Mouse (Mus musculus) stomach, embryonic 15.5 days (tissue): Measurements from ENCODE around the gene Disp2. TPM values are rescaled to one million over a fixed set of nuclear protein-coding genes. Genes with fewer than 3 reads are reported as not detected.
A peak's percentile ranks its signal among the peaks of the same experiment; 100 is the strongest.

Source experiments
- ATAC-seq: fragments of 200-750 bp; cut with Nextera tagmentation; 2 replicates; pipeline ENCODE4 v1.8.0; 2017; ENCODE audit warnings: low read depth, moderate number of reproducible peaks, moderate TSS enrichment; ENCODE audit not compliant: insufficient read depth, low FRiP score
- H3K27ac ChIP-seq: fragments of 300-500 bp; sonication (generic); 2 replicates; pipeline ENCODE4 v1.5.1; 2015; ENCODE audit warnings: mild to moderate bottlenecking, inconsistent platforms
- H3K27me3 ChIP-seq: fragments of 300-500 bp; sonication (generic); replicated peaks from 2 replicates; pipeline ENCODE4 v1.6.1; 2015; ENCODE audit warnings: inconsistent platforms
- H3K36me3 ChIP-seq: fragments of 300-500 bp; sonication (generic); 2 replicates; pipeline ENCODE4 v1.6.1; 2015; ENCODE audit warnings: inconsistent platforms
- H3K4me1 ChIP-seq: fragments of 300-500 bp; sonication (generic); 2 replicates; pipeline ENCODE4 v1.6.1; 2015; ENCODE audit warnings: inconsistent platforms
- H3K4me2 ChIP-seq: fragments of 300-500 bp; sonication (generic); 2 replicates; pipeline ENCODE4 v1.6.1; 2015; ENCODE audit warnings: mild to moderate bottlenecking, inconsistent platforms
- H3K4me3 ChIP-seq: fragments of 300-500 bp; sonication (generic); replicated peaks from 2 replicates; pipeline ENCODE4 v1.5.1; 2015; ENCODE audit warnings: inconsistent platforms
- H3K9ac ChIP-seq: fragments of 300-500 bp; sonication (generic); 2 replicates; pipeline ENCODE4 v1.6.1; 2015; ENCODE audit warnings: inconsistent platforms
- H3K9me3 ChIP-seq: fragments of 300-500 bp; sonication (generic); 2 replicates; pipeline ENCODE4 v1.6.1; 2016; ENCODE audit warnings: inconsistent platforms
- WGBS: fragments of 180-500 bp; shearing (Covaris S2); methylation state at CpG from one replicate; pipeline ENCODE4 v1.1.7; 2015; 5-methylcytosine and 5-hydroxymethylcytosine counted together
- polyA plus RNA-seq: library from polyadenylated mRNA; unstranded; fragments of >200 nt; fragmentation: Nextera tagmentation; extraction: Ambion mirVana; gene quantifications from 2 replicates; pipeline ENCODE4 v1.2.1, GENCODE M21; 2015

The Disp2 gene
- polyA plus RNA-seq, 1 experiment from 2014 or later: 2.8 TPM

- H3K9me3 ChIP-seq: no peaks in the 10 kb centered on the region
- no peak overlapping the region for H3K4me2 ChIP-seq
- no peak for ATAC-seq
- no peaks in the 10 kb centered on the region for H3K27me3 ChIP-seq
- no peak overlapping the region for H3K9ac ChIP-seq
- H3K4me3 ChIP-seq: no peak overlapping the region
- WGBS: 35% methylated on average over 1 of the region's 1 CpGs
- peaks cover 24% of the 10 kb centered on the region for H3K4me1 ChIP-seq
- no peaks in the 10 kb centered on the region for H3K36me3 ChIP-seq
- H3K27ac ChIP-seq: no peak overlapping the region
Observed at GRCm38 (mm10) chr2:118775396-118775795, 4.1 kb upstream of the Disp2 start.

DNA sequence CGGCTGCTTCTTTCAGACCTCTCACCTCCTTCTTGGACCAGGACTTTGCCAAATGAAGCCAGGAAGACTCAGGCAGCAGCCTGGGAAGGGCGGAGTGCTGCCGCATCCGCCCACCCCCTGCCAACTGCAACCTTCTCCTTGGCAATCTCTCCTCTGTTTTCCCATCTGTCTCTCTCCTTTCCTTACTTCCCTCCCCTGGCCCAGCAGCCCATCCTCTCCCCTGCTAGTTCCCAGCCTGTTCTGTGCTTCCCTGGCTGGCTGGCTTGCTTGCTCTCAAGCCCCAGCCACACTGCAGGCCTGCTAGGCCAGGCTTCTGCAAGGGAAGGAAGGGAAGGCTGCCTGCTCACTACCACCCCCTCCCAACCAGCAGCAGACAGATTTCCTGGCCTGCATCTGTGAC lies 3.7 kb upstream of the Disp2 start:
- no peak overlapping the region for H3K4me2 ChIP-seq
- H3K27ac ChIP-seq: no peak overlapping the region
- H3K36me3 ChIP-seq: no peaks in the 10 kb centered on the region
- H3K4me1 ChIP-seq: peaks cover 24% of the 10 kb centered on the region
- H3K9ac ChIP-seq: no peak overlapping the region
- H3K4me3 ChIP-seq: no peak overlapping the region
- no peaks in the 10 kb centered on the region for H3K9me3 ChIP-seq
- WGBS: 45% methylated on average over 3 of the region's 4 CpGs
- no peak for ATAC-seq
- no peaks in the 10 kb centered on the region for H3K27me3 ChIP-seq

DNA sequence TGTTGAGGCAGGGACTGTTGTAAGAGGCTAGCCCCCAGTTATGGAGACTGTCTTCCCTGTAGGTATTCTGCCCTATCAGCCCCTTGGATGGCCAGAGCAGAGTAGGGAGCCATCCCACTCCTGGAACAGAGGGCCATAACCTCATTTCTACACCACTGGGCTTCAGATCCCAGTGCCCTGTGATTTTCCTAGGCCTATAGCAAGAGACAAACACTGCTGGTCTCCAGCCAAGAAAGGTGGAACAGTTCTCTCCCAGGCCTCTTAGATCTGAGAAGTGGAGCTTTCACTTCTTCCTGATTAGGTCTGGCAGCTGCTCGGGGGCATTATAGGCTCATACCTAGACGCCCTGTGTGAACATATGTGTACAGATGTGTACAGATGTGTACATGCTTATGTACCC lies 3.2 kb upstream of the Disp2 start:
- no peak for ATAC-seq
- 71% methylated on average over 2 of the region's 2 CpGs for WGBS
- H3K9me3 ChIP-seq: no peaks in the 10 kb centered on the region
- no peak overlapping the region for H3K4me3 ChIP-seq
- no peak overlapping the region for H3K9ac ChIP-seq
- H3K27ac ChIP-seq: no peak overlapping the region
- no peak overlapping the region for H3K4me2 ChIP-seq
- no peaks in the 10 kb centered on the region for H3K27me3 ChIP-seq
- no peaks in the 10 kb centered on the region for H3K36me3 ChIP-seq
- peaks cover 24% of the 10 kb centered on the region for H3K4me1 ChIP-seq

DNA sequence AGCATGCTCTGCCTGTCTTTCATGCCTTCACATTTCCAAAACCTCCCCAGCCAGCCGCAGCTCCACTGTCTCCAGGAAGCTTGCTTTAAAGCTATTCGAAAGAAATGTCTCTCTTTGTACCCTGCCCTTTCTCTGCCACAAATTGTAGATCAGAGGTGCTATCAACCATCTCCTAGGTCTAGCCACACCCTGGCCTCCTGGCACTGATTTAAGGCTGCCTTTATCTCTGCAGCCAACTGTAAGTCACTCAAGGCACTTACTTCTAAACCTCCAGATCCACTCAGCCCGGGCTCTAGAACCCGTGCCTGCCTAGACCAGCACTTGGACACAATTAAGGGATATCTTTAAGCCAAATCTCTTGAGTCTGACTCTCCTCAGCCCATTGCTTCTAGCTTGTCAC lies 1.1 kb upstream of the Disp2 start:
- ATAC-seq: no peak
- no peaks in the 10 kb centered on the region for H3K27me3 ChIP-seq
- peaks cover 24% of the 10 kb centered on the region for H3K4me1 ChIP-seq
- H3K9ac ChIP-seq: no peak overlapping the region
- H3K4me3 ChIP-seq: no peak overlapping the region
- WGBS: 74% methylated on average over 4 of the region's 4 CpGs
- H3K27ac ChIP-seq: no peak overlapping the region
- H3K9me3 ChIP-seq: no peaks in the 10 kb centered on the region
- no peaks in the 10 kb centered on the region for H3K36me3 ChIP-seq
- H3K4me2 ChIP-seq: no peak overlapping the region

DNA sequence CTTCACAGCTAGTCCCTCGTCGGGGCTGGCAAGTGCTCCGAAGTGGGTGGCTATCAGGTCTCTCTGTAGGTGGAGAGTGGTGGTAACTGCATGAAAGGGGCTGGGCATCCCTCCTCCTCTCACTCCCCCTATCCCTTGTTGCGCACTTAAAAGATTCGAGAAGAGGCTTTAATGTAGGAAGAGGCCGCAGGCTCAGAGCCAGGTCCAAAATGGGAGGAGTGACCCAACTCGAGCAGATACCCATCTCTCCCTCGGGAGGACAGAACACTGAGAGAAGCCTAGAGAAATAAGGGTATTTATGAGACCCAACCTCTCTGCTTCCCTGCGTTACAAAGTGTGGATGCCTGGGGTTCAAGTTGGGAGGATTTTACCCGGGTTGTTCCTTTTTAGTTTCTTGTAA lies 454 bp upstream of the Disp2 start:
- Histone ChIP-seq H3K27me3 (no peaks in the 10 kb centered on the region), H3K4me1 (peaks cover 24% of the 10 kb centered on the region), H3K9ac (no peak overlapping the region), H3K27ac (no peak overlapping the region), H3K36me3 (no peaks in the 10 kb centered on the region), H3K4me2 (peak overlapping the region; percentile 72), H3K4me3 (peak overlapping the region; percentile 35), H3K9me3 (no peaks in the 10 kb centered on the region)
- WGBS: 10% methylated on average over 10 of the region's 10 CpGs
- ATAC-seq: no peak

- H3K4me1 ChIP-seq: peaks cover 11% of the 10 kb centered on the region
- no peak for ATAC-seq
- 69% methylated on average over 1 of the region's 1 CpGs for WGBS
Observed at GRCm38 (mm10) chr2:118781115-118781514, 1.6 kb downstream of the Disp2 start.

DNA sequence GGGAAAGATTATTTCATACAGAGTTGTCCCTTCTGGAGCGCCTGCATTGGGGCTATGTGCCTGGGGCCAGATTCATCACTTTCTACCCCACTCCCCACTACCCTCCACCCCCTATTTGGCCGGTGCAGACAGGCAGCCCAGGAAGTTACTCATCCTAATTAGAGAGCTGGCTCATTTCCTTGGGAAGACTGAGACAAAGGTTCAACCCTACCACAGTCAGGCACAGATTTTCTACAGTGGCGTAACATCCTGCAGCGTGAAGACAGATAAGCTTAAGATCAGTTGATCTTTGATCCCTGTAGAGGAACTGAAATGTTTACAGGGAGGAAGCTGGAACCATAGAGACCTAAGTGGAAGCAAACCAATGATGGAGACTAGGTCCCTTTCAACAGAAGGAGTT lies 2.8 kb downstream of the Disp2 start:
- Histone ChIP-seq H3K4me2 (no peak overlapping the region), H3K4me1 (peaks cover 11% of the 10 kb centered on the region), H3K9ac (no peak overlapping the region), H3K27me3 (no peaks in the 10 kb centered on the region), H3K9me3 (no peaks in the 10 kb centered on the region), H3K27ac (no peak overlapping the region), H3K4me3 (no peak overlapping the region), H3K36me3 (no peaks in the 10 kb centered on the region)
- no peak for ATAC-seq
- 61% methylated on average over 4 of the region's 4 CpGs for WGBS

More at GRCm38 (mm10) chr2:118781115-118781514, 1.6 kb downstream of the Disp2 start:
- no peaks in the 10 kb centered on the region for H3K27me3 ChIP-seq
- H3K4me3 ChIP-seq: no peak overlapping the region
- no peak overlapping the region for H3K27ac ChIP-seq
- H3K9ac ChIP-seq: no peak overlapping the region
- no peaks in the 10 kb centered on the region for H3K36me3 ChIP-seq
- no peak overlapping the region for H3K4me2 ChIP-seq
- no peaks in the 10 kb centered on the region for H3K9me3 ChIP-seq

- Histone ChIP-seq H3K9me3 (no peaks in the 10 kb centered on the region), H3K4me1 (peaks cover 11% of the 10 kb centered on the region), H3K36me3 (no peaks in the 10 kb centered on the region), H3K9ac (no peak overlapping the region), H3K4me2 (no peak overlapping the region), H3K4me3 (no peak overlapping the region), H3K27me3 (no peaks in the 10 kb centered on the region), H3K27ac (no peak overlapping the region)
- WGBS: 46% methylated on average over 5 of the region's 5 CpGs
- no peak for ATAC-seq
Observed at GRCm38 (mm10) chr2:118783093-118783492, 3.6 kb downstream of the Disp2 start.

- Histone ChIP-seq H3K4me1 (peaks cover 11% of the 10 kb centered on the region), H3K9ac (no peak overlapping the region), H3K27ac (no peak overlapping the region), H3K27me3 (no peaks in the 10 kb centered on the region), H3K9me3 (no peaks in the 10 kb centered on the region), H3K4me3 (no peak overlapping the region), H3K4me2 (no peak overlapping the region), H3K36me3 (no peaks in the 10 kb centered on the region)
- 86% methylated on average over 7 of the region's 7 CpGs for WGBS
- ATAC-seq: no peak
Observed at GRCm38 (mm10) chr2:118783663-118784062, 4.1 kb downstream of the Disp2 start.

DNA sequence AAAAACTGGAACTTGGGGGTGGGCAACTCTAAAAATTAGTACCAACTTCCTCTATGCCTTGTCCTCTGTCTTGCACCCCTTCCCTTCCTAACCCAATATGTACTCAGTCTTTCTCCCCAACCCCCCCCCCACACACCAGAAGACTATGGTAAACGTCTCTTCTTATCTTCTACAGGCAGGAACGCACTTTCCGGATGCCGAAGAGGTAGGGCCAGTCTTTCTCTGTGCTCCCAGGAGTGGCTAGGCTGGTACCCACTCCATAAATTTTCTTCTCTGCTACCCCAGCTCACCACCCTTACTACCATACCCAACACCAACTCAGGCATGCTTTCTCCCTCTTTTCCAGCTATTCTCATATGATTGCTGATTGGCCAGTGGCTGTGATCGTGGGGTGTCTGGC lies 7.0 kb downstream of the Disp2 start:
- WGBS: 65% methylated on average over 5 of the region's 5 CpGs

DNA sequence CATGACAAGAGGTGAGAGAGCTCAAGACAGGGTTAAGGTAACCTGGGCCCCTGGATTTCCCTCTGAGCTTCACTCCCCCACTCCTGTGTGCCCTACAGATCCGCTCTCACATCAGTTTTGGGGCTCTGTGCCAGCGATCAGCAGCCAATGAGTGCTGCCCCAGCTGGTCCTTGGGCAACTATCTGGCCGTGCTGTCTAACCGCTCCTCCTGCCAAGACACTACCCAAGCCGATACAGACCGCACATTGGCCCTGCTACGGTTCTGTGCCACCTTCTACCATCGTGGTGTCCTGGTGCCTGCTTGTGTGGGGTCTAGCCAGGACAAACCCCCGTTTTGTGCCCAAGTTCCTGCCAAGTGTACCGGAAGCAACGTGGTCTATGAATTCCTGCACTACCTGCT lies 10.0 kb downstream of the Disp2 start:
- no peak for ATAC-seq
- H3K4me1 ChIP-seq: peaks cover 6% of the 10 kb centered on the region; the same call in 1 of the 2 replicates
- WGBS: 91% methylated on average over 11 of the region's 11 CpGs
- no peak overlapping the region for H3K4me3 ChIP-seq
- H3K27me3 ChIP-seq: no peaks in the 10 kb centered on the region
- H3K4me2 ChIP-seq: no peak overlapping the region
- H3K27ac ChIP-seq: no peak overlapping the region
- no peaks in the 10 kb centered on the region for H3K9me3 ChIP-seq
- no peaks in the 10 kb centered on the region for H3K36me3 ChIP-seq
- no peak overlapping the region for H3K9ac ChIP-seq

More for the DNA sequence above, 7.0 kb downstream of the Disp2 start:
- no peak overlapping the region for H3K4me2 ChIP-seq
- no peaks in the 10 kb centered on the region for H3K27me3 ChIP-seq
- no peak for ATAC-seq
- peaks cover 6% of the 10 kb centered on the region; the same call in 1 of the 2 replicates for H3K4me1 ChIP-seq
- no peaks in the 10 kb centered on the region for H3K36me3 ChIP-seq
- no peak overlapping the region for H3K27ac ChIP-seq
- no peak overlapping the region for H3K4me3 ChIP-seq
- H3K9ac ChIP-seq: no peak overlapping the region
- H3K9me3 ChIP-seq: no peaks in the 10 kb centered on the region

DNA sequence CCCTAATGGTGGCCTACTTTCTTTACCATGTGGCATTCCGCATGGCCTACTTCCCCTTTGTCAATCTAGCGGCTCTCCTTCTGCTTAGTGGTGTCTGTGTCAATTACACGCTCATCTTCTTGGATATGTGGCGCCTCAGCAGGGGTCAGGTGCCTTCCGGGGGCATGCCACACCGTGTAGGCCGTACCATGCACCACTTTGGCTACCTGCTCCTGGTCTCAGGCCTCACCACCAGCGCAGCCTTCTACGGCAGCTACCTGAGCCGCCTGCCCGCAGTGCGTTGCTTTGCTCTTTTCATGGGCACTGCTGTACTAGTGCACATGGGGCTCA lies 10.7 kb downstream of the Disp2 start:
- H3K36me3 ChIP-seq: no peaks in the 10 kb centered on the region
- H3K27me3 ChIP-seq: no peaks in the 10 kb centered on the region
- ATAC-seq: no peak
- H3K4me1 ChIP-seq: peaks cover 6% of the 10 kb centered on the region; the same call in 1 of the 2 replicates
- 57% methylated on average over 12 of the region's 12 CpGs for WGBS
- H3K27ac ChIP-seq: no peak overlapping the region
- no peak overlapping the region for H3K9ac ChIP-seq
- no peaks in the 10 kb centered on the region for H3K9me3 ChIP-seq
- H3K4me2 ChIP-seq: peak overlapping the region; percentile 47
- H3K4me3 ChIP-seq: no peak overlapping the region
